Mouse (Mus musculus) G1E-ER4 (cell line): ENCODE results near the gene Tex2. TPM values are rescaled to one million over a fixed set of nuclear protein-coding genes. Genes with fewer than 3 reads are reported as not detected.

Source experiments
- GATA1 ChIP-seq: IDR thresholded peaks from one replicate; pipeline ENCODE4 v1.8.0; 2012; ENCODE audit warnings: low read length, inconsistent platforms
- polyA plus RNA-seq: library from polyadenylated mRNA; stranded (reverse); fragments of >175 nt; gene quantifications from 2 replicates; pipeline ENCODE4 v1.2.3, GENCODE M21; 2012

The Tex2 gene
- polyA plus RNA-seq, 1 experiment, result 2.8 TPM

DNA sequence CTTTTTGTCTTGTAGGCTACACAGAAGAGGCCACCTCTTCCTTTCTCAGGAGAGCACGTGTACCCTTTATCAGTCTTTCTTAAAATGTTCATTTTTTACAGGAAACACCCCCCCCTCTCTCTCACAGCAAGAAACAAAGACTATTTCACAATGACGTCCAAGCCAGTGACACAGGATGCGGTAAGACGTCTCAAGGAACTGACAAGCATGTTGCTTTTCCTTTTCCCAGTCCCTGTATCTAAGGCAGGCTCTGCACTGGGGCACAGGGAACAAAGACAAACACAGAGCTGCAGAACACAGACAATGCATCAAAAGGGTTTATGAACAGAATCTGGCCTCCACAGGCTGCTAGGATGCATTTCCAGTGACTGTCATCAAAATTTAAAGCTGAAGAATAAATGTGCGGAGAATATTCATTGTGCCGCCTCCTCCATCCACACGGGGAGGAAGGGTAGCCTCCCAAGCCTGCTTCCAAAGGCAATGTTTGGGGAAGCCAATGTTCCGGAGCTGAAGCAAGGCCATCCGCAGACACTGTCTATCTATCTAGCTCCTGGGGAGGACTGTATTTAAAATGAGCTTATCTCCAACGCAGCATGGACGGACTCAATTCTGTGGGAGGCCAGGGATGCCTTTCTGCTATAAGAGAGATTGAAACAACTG, 76.8 kb downstream of the Tex2 start:
- no peak for TF ChIP-seq GATA1

DNA sequence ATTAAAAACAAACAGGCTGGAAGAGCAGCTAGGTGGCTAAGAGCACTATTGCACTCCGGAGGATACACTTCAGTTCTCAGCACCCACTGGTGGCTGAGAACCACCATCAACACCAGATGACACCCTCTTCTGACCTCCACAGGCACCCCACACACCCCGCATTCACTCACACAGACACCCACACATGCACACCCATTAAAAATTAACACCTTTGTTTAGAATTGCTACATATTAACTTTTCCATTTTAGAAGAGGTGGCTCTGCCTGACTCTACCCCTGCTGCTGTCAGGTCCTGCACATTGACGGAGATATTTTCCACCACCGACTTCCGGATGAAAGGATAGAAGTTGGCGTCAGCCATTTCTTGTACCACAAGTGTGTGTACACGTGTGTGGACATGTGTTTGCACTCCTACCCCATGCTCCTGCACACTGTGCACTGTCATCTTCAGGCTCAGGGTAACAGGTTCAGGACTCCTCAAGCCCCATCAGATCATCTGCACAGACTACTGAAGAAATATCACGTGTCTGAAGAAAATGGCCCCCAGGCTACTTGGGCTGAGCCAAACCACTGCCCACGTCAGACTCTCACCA, 77.5 kb downstream of the Tex2 start:
- no peak for TF ChIP-seq GATA1

DNA sequence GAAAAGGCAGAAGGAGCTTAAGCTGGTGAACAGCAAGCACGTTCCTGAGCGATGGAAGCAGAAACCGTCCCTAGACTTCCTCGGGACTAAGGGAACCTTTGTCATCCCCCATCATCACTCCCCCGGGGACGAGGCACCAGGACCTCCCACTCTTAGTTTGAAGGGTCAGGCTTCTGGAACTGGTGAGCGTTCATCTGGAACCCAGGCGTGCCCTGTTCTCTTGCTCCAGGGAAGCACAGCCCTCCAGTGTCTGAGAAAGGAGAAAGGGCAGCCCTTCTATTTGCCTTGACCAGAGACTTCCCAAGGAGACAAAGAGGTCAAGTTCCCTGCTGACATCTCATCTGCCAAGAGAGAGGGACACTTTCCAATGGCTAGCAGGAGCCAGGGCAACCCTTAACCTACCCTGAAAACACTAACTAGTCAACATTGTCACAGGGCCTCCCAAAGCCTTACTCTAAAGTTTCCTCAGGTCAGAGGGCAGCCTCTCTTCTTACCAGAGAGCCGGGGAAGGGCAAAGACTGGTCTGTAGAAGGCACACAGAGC, 80.9 kb downstream of the Tex2 start:
- no peak for TF ChIP-seq GATA1

- TF ChIP-seq GATA1, result no peak
Observed at GRCm38 (mm10) chr11:106529786-106530185, 83.4 kb downstream of the Tex2 start.

DNA sequence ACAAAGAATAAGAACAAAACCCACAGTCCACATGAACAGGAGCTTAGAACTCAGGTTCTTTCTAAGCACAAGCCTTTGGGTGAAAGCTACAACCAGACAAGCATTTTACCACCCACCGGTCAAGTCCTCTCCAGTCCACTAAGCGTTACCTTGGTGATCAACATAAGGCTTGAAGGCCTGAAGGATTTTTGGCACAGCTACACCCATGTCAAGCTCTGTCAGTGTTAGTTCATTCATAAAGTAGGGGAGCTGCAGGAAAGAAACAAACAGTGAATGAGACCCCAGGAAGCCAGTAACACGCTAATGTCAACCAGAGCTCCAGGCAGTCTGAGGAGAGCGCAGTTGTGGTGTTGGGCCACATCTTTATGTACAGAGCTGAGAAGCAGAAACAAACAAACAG, 84.1 kb downstream of the Tex2 start:
- no peak for TF ChIP-seq GATA1

- TF ChIP-seq GATA1, result no peak
Observed at GRCm38 (mm10) chr11:106527926-106528325, 85.3 kb downstream of the Tex2 start.

DNA sequence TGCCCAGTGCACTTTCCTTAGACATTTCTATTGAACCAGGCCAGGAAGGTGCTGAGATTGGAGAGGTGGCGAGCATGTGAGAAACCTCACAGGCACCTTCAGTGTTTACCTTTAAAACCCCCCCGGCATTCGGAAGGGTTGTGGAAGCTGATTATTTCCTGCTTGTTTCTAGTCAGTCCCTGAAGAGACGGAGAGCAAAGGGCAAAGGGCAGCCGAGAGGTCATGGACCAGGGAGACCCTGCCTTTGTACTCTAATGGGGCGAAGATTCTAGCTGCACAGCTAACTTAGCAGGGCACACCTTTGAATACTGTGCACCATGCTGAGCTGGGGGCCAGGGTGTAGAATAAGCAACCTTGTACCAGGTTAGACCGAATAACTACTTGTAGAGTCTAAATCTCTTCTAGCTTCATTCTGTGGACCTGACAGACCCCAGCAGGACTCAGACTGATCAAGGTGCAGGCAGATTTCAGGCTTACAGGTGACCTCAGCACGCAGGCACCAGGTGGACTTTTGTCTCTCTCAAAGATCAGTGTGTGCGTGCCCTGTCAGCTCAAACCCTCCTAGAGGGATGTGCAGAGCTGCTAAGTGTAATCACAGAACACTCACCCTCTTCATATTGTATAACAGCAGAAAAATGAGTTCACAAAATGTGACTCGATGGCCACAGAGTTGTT, 85.9 kb downstream of the Tex2 start:
- TF ChIP-seq GATA1, result no peak

DNA sequence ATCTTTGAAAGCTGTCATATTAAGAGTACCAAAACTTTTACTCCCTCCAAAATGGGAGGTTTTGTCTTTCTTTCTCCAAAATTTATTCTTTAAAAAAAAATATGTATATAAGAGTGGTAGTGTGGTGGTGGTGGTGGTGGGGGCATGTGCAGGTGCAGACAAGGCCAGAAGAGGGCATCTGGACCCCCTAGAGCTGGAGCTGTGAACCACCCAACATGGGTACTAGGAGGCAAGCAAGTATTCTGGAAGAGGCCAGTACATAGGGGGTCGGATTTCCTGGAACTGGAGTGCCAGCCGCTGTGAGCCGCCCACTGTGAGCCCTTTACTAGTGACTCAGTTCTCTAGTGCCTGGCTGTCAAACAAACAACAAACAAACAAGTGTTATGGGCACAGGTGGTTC, 90.7 kb downstream of the Tex2 start:
- no peak for TF ChIP-seq GATA1

DNA sequence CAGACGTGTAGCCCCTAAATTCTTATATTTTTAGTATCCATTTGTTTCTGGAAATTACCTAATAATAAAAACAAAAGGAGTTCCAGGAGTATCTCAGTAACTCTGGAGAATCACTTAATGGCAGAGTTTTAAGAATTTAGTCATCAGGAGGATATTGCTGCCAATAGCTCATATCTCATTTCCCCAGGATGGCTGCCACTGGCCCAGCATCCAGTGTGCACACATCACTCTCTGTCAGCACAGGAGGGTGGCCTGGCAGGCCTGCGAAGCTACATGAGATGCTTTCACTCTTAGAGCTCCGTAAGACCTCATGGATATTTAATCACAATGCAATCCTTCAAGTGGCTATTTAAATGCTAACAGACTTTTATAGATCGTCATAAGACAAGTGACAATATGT, 91.6 kb downstream of the Tex2 start:
- TF ChIP-seq GATA1, result no peak

DNA sequence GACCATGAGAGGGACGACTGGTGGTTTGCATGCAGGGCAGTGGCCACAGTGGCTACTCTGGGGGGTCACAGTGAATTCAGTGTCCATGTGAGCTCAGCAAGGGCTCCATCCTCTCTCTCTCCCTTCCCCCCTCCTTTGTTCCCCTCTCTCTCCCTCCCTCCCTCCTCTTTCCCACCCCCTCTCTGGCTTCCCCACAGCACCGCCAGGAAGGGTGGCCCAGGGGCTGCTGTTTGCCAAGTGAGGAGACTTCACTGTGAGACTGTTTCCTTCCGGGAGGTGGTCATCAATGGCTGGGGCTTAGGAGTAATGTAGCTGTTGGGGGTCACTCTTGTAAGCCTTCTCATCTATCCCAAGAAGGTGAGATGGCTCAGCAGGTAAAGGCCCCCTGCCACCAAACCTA, 92.8 kb downstream of the Tex2 start:
- no peak for TF ChIP-seq GATA1

GRCm38 (mm10) chr11:106519519-106519918, 93.7 kb downstream of the Tex2 start:
- no peak for TF ChIP-seq GATA1

GRCm38 (mm10) chr11:106518391-106518790, 94.8 kb downstream of the Tex2 start:
- TF ChIP-seq GATA1, result no peak

DNA sequence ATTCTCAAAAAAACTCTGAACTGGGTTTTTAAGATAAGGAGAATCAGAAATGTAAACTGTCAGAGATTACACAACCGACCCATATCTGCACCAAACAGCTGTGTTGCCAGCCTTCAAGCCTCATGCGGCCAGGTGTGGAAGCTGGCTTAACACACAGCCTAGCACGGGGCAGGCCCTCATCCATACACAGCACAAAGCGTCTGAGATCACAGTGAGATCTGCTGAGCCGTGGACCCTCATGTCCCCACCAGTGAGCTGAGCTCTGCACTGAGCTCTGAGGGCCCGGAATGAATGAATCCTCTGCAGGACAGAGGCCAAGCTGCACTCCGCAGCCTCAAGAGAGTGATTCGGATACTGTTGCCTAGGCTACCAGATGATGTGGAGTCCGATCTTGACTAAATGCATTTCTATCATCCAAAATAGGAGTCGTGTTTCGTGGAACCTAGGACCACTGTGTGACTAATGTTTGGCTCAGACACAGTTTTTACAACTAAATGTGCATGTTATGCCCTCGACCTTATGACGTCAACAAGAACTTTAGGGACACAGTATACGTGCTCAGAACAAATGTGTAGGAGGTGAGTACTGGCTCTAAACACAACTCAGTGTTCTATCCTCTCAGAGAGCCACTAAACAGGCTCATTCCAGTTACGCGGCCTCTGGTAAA, 98.0 kb downstream of the Tex2 start:
- TF ChIP-seq GATA1, result peak; percentile 43

GRCm38 (mm10) chr11:106514446-106514845, 98.8 kb downstream of the Tex2 start:
- no peak for TF ChIP-seq GATA1

GRCm38 (mm10) chr11:106513166-106513565, 100.1 kb downstream of the Tex2 start:
- no peak for TF ChIP-seq GATA1

GRCm38 (mm10) chr11:106512006-106512390, 101.2 kb downstream of the Tex2 start:
- no peak for TF ChIP-seq GATA1
